18 mouse cellular contexts compared by ENCODE assay signal in the genomic region with DNA sequence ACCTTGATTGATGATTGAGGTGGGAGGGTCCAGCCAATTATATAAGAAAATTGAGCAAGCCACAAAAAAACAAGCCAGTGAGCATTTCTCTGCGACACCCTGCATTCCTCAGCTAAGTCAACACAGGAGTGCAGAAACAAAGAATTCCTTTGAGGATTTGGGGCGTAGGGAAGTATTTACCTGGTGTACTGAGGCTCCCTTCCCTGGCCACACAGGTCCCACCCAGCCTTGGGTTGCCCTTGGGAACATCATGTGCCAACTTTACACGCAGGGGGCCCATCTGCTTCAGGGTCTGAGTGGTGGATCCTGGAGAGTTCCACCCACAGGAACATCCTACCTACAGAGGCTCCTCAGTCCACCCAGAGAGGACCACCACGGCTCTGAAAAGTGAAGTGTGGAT. TPM values are rescaled to one million over a fixed set of nuclear protein-coding genes. Genes with fewer than 3 reads are reported as not detected.
DNase-seq lines count a peak whose midpoint lies in the region; ATAC-seq and TF ChIP-seq lines count a peak whose summit lies in the region.
"Had no signal": no experiment of that assay in that cellular context is flagged by ENCODE, and none has a peak within 500 bp of the region (broad histone marks: within the 10 kb centered on the region; RNA-seq: fewer than 3 reads in every experiment).

No protein-coding gene starts in this region.

- H3K36me3 ChIP-seq in intestine, embryonic 14.5 days (ENCODE audit: control insufficient read depth, insufficient read depth, low read length), result no peaks in the 10 kb centered on the region
- no peaks in the 10 kb centered on the region for H3K36me3 ChIP-seq in intestine, embryonic 15.5 days
- H3K36me3 ChIP-seq in lung, embryonic 16.5 days (ENCODE audit: control insufficient read depth, insufficient read depth, low read length), result no peaks in the 10 kb centered on the region
- H3K36me3 ChIP-seq in stomach, embryonic 16.5 days (ENCODE audit: control insufficient read depth, insufficient read depth, low read length), result no peaks in the 10 kb centered on the region
- H3K36me3 ChIP-seq: forebrain, embryonic 12.5 days; neural tube, embryonic 12.5 days had no signal

- POLR2A ChIA-PET in Patski (lab: Charles Lee), result interaction anchor here (0.7 kb wide), 1 partner anchor 219 kb away, joined by 4 read pairs; no protein-coding TSS in a partner anchor

- DNase-seq in intestine, embryonic 14.5 days (ENCODE audit: low spot score), result no peak
- DNase-seq in lung, postnatal 14 days, result no peak
- DNase-seq in Patski (ENCODE audit: low read depth, low spot score), result no peak
- DNase-seq in ovary, adult 18-20 months (ENCODE audit: low spot score), result no peak
- DNase-seq: B cell, adult 2 months; cerebellum, adult 9-10 months; gastrocnemius, postnatal 14 days; heart, postnatal 14 days; right cerebral cortex, postnatal 14 days had no signal

- H3K27me3 ChIP-seq in intestine, embryonic 14.5 days (replicated peaks; ENCODE audit: control insufficient read depth, insufficient read depth, low read length), result 0 out of 2 replicates have a peak, but pooled peaks cover 8% of the 10 kb centered on the region
- 0 out of 2 replicates have a peak, but pooled peaks cover 5% of the 10 kb centered on the region for H3K27me3 ChIP-seq in intestine, embryonic 15.5 days (replicated peaks)
- peaks cover 11% of the 10 kb centered on the region; the same call in 1 of the 2 replicates for H3K27me3 ChIP-seq in lung, embryonic 16.5 days (ENCODE audit: control insufficient read depth, insufficient read depth, low read depth, low read length)
- H3K27me3 ChIP-seq in Patski, result no peaks in the 10 kb centered on the region
- H3K27me3 ChIP-seq in stomach, embryonic 16.5 days (ENCODE audit: control insufficient read depth, insufficient read depth, low read length), result no peaks in the 10 kb centered on the region

- in situ Hi-C loops in Patski (cut with MboI; ENCODE audit: low pct_unique_long_range_greater_than_20kb), result no loop called here

- WGBS in intestine, embryonic 14.5 days, result 37% methylated on average over 4 of the region's 4 CpGs
- 51% methylated on average over 4 of the region's 4 CpGs for WGBS in intestine, embryonic 15.5 days
- WGBS in lung, embryonic 16.5 days, result 35% methylated on average over 4 of the region's 4 CpGs
- 45% methylated on average over 4 of the region's 4 CpGs for WGBS in stomach, embryonic 16.5 days

- no peak overlapping the region for H3K4me2 ChIP-seq in intestine, embryonic 14.5 days (ENCODE audit: low read length)
- H3K4me2 ChIP-seq in intestine, embryonic 15.5 days (replicated peaks), result no peak overlapping the region
- peak overlapping the region; percentile 52; the same call in 1 of the 2 replicates for H3K4me2 ChIP-seq in lung, embryonic 16.5 days (ENCODE audit: low read depth, low read length)
- H3K4me2 ChIP-seq in stomach, embryonic 16.5 days (ENCODE audit: low read depth, low read length), result peak overlapping the region; percentile 47

- H3K4me1 ChIP-seq in intestine, embryonic 14.5 days (replicated peaks; ENCODE audit: control insufficient read depth, insufficient read depth, low read length), result no peaks in the 10 kb centered on the region; the same call in 1 of the 2 replicates
- 0 out of 2 replicates have a peak, but pooled peaks cover 7% of the 10 kb centered on the region for H3K4me1 ChIP-seq in intestine, embryonic 15.5 days (replicated peaks)
- peaks cover 10% of the 10 kb centered on the region for H3K4me1 ChIP-seq in lung, embryonic 16.5 days (replicated peaks; ENCODE audit: control insufficient read depth, insufficient read depth, low read length)
- H3K4me1 ChIP-seq in stomach, embryonic 16.5 days (ENCODE audit: control insufficient read depth, insufficient read depth, low read length), result 0 out of 2 replicates have a peak, but pooled peaks cover 5% of the 10 kb centered on the region

- 0 out of 2 replicates have a peak, but pooled peaks have one; percentile 9 for ATAC-seq in intestine, embryonic 14.5 days (replicated peaks; ENCODE audit: low FRiP score, low TSS enrichment, low read depth)
- no peak for ATAC-seq in intestine, embryonic 15.5 days
- ATAC-seq in lung, embryonic 16.5 days (ENCODE audit: low read depth), result peak; percentile 59
- peak; percentile 14 for ATAC-seq in Patski
- ATAC-seq in stomach, embryonic 16.5 days (ENCODE audit: insufficient read depth, low FRiP score), result peak; percentile 35; the same call in 1 of the 2 replicates
- ATAC-seq: midbrain, embryonic 16.5 days had no signal

- H3K27ac ChIP-seq in intestine, embryonic 14.5 days (ENCODE audit: low read depth), result no peak overlapping the region
- H3K27ac ChIP-seq in intestine, embryonic 15.5 days, result no peak overlapping the region
- no peak overlapping the region for H3K27ac ChIP-seq in lung, embryonic 16.5 days (ENCODE audit: low read length)
- H3K27ac ChIP-seq in stomach, embryonic 16.5 days (ENCODE audit: low read length), result peak overlapping the region; percentile 55; the same call in 1 of the 2 replicates
- H3K27ac ChIP-seq: forebrain, embryonic 12.5 days; hindbrain, embryonic 14.5 days; neural tube, embryonic 12.5 days had no signal

- no peaks in the 10 kb centered on the region for H3K9me3 ChIP-seq in intestine, embryonic 14.5 days (ENCODE audit: control insufficient read depth, low read length)
- H3K9me3 ChIP-seq in intestine, embryonic 15.5 days, result no peaks in the 10 kb centered on the region
- no peaks in the 10 kb centered on the region for H3K9me3 ChIP-seq in lung, embryonic 16.5 days (ENCODE audit: control insufficient read depth, low read length)
- no peaks in the 10 kb centered on the region for H3K9me3 ChIP-seq in stomach, embryonic 16.5 days (replicated peaks; ENCODE audit: control insufficient read depth, low read length)
- H3K9me3 ChIP-seq: forebrain, embryonic 12.5 days; megakaryocyte, embryonic 14.5 days; neural tube, embryonic 12.5 days had no signal

- H3K4me3 ChIP-seq in intestine, embryonic 14.5 days (ENCODE audit: low read depth, low read length), result no peak overlapping the region
- no peak overlapping the region for H3K4me3 ChIP-seq in intestine, embryonic 15.5 days (replicated peaks)
- H3K4me3 ChIP-seq in lung, embryonic 16.5 days (ENCODE audit: low read length), result no peak overlapping the region
- no peak overlapping the region for H3K4me3 ChIP-seq in stomach, embryonic 16.5 days (replicated peaks; ENCODE audit: low read length)
- H3K4me3 ChIP-seq: neural tube, embryonic 12.5 days had no signal

- CTCF ChIA-PET in Patski (lab: Charles Lee), result interaction anchor here (1.7 to 3.5 kb wide), 3 partner anchors 146 to 162 kb away, joined by 6 to 25 read pairs (median 15); no protein-coding TSS in a partner anchor

- H3K9ac ChIP-seq in intestine, embryonic 14.5 days (ENCODE audit: low read length), result no peak overlapping the region
- H3K9ac ChIP-seq in intestine, embryonic 15.5 days, result no peak overlapping the region
- H3K9ac ChIP-seq in lung, embryonic 16.5 days (ENCODE audit: low read length), result no peak overlapping the region
- no peak overlapping the region for H3K9ac ChIP-seq in stomach, embryonic 16.5 days (ENCODE audit: low read length)
- H3K9ac ChIP-seq: neural tube, embryonic 12.5 days had no signal

- TF ChIP-seq CTCF in Patski (IDR thresholded peaks at IDR 0.05), result no peak

RNA-seq across cellular contexts. Expression of a gene that starts 15.7 kb away (rescaled TPM):
- not detected in 2 replicates for polyA plus RNA-seq in intestine, embryonic 14.5 days (2014; fragmentation: Nextera tagmentation; extraction: Ambion mirVana)
- polyA plus RNA-seq in intestine, embryonic 15.5 days (2015; fragmentation: Nextera tagmentation; extraction: Ambion mirVana), result 0.37 TPM in 1 of 2 replicates, not detected in the other
- 0.26 and 0.38 TPM in 2 replicates for polyA plus RNA-seq in lung, embryonic 16.5 days (2015; fragmentation: Nextera tagmentation; extraction: Ambion mirVana)
- polyA plus RNA-seq in Patski (2021), result not detected
- 0.06 TPM in 1 of 2 replicates, not detected in the other for polyA plus RNA-seq in stomach, embryonic 16.5 days (2015; fragmentation: Nextera tagmentation; extraction: Ambion mirVana)
- polyA plus RNA-seq: hindbrain, embryonic 14.5 days; liver, adult 2 months; midbrain, embryonic 16.5 days; neural tube, embryonic 12.5 days had no signal

RNA-seq across cellular contexts. Expression of a gene that starts 27.1 kb away (rescaled TPM):
- 1.6 and 2.0 TPM in 2 replicates for polyA plus RNA-seq in intestine, embryonic 14.5 days (2014; fragmentation: Nextera tagmentation; extraction: Ambion mirVana)
- polyA plus RNA-seq in intestine, embryonic 15.5 days (2015; fragmentation: Nextera tagmentation; extraction: Ambion mirVana), result 7.6 and 7.8 TPM in 2 replicates
- 12.7 and 13.2 TPM in 2 replicates for polyA plus RNA-seq in lung, embryonic 16.5 days (2015; fragmentation: Nextera tagmentation; extraction: Ambion mirVana)
- polyA plus RNA-seq in Patski (2021), result 0.46 TPM
- polyA plus RNA-seq in stomach, embryonic 16.5 days (2015; fragmentation: Nextera tagmentation; extraction: Ambion mirVana), result 4.4 and 30.9 TPM in 2 replicates

RNA-seq across cellular contexts. Expression of a gene that starts 58.1 kb away (rescaled TPM):
- polyA plus RNA-seq in intestine, embryonic 14.5 days (2014; fragmentation: Nextera tagmentation; extraction: Ambion mirVana), result 29.4 and 29.7 TPM in 2 replicates
- 25.3 and 29.0 TPM in 2 replicates for polyA plus RNA-seq in intestine, embryonic 15.5 days (2015; fragmentation: Nextera tagmentation; extraction: Ambion mirVana)
- 20.2 and 20.8 TPM in 2 replicates for polyA plus RNA-seq in lung, embryonic 16.5 days (2015; fragmentation: Nextera tagmentation; extraction: Ambion mirVana)
- polyA plus RNA-seq in Patski (2021), result 66.3 TPM
- 17.4 and 22.5 TPM in 2 replicates for polyA plus RNA-seq in stomach, embryonic 16.5 days (2015; fragmentation: Nextera tagmentation; extraction: Ambion mirVana)

Comparison
In these comparisons a context has a peak if more than half of its experiments do, and no peak if none do; other contexts are left out.
1. H3K4me2 ChIP-seq: peak in lung, embryonic 16.5 days (single experiment) and stomach, embryonic 16.5 days (single experiment); none in intestine, embryonic 14.5 days (single experiment) and intestine, embryonic 15.5 days (single experiment).